Mouse (Mus musculus) neutrophil, adult 83 days (primary cell): ENCODE results near the gene Cryl1. TPM values are rescaled to one million over a fixed set of nuclear protein-coding genes. Genes with fewer than 3 reads are reported as not detected.

Experiments
- total RNA-seq, 2 experiments: library from RNA; stranded (reverse); gene quantifications; one replicate each; pipeline ENCODE4 v1.2.4; 2023

Cryl1 gene
- 10 to 100 TPM; 14.4 to 14.8 TPM for total RNA-seq

GRCm38 (mm10) chr14:57398065-57398757 lies at the start of gene Cryl1:
TSS of gene Cryl1 (minus strand) at chr14:57398529.

GRCm38 (mm10) chr14:57423432-57424211 lies 25.3 kb upstream of the Cryl1 start, which contains the start of gene Ift88:
TSS of gene Ift88 (plus strand) at chr14:57424062.

Other genes with a start within 250 kb of the Cryl1 start
- gene Ift88, start 25.5 kb upstream of the Cryl1 start, total RNA-seq: 1 to 10 TPM; 2.3 to 3.1 TPM
- not detected for gene Il17d, start 126.2 kb upstream of the Cryl1 start, total RNA-seq
- 10 to 100 TPM; 10.5 to 14.5 TPM for gene Eef1akmt1, start 173.1 kb upstream of the Cryl1 start, total RNA-seq